Mouse (Mus musculus): ENCODE data around the gene Psg27. TPM values are rescaled to one million over a fixed set of nuclear protein-coding genes. Genes with fewer than 3 reads are reported as not detected.

The Psg27 gene
- not detected in 2 replicates for polyA plus RNA-seq (2015; fragmentation: Nextera tagmentation; extraction: Ambion mirVana)

DNA sequence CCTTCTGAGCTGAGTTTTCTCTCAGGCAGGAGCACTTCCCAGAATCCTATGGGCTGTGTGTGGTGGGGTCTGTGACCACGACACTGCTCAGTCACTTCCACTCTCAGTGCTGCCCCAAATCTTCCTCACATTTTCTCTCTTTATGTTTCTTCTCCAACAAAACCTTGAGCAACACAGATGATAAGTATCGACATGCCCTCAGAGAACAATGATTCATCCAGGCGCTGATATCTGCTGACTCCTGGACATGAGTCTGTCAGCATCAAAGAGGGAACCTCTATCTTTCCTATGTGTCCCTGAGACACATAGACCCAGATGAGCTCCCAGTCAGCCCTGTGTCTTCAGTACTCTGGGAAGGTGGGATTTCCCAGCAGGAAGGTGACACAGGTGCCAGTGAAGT is at the start of gene Psg27:
Gene Psg27, minus strand, starts transcription at position 101 of the 400 bp plus-strand sequence.

DNA sequence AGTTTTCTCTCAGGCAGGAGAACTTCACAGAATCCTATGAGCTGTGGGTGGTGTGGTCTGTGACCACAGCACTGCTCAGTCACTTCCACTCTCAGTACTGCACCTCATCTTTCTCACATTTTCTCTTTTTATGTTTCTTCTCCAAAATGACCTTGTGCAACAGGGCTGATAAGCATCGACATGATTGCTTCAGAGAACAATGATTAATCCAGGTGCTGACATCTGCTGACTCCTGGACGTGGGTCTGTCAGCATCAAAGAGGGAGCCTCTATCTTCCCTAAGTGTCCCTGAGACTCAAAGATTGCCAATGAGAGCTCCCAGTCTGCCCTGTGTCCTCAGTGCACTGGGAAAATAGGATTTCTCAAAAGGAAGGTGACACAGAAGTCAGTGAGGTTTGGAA is 49.3 kb upstream of the Psg27 start, which contains the start of gene Psg23:
Gene Psg23, minus strand, starts transcription at position 101 of the 400 bp plus-strand sequence.

GRCm38 (mm10) chr7:18532169-18532568 is 34.9 kb downstream of the Psg27 start, which contains the start of gene Psg25:
TSS of gene Psg25 (minus strand) at chr7:18532269.

Other genes starting within 250 kb of the Psg27 start
- not detected in 2 replicates for gene Psg18, start 212.3 kb downstream of the Psg27 start, polyA plus RNA-seq (2015; fragmentation: Nextera tagmentation; extraction: Ambion mirVana)
- gene Psg28, start 135.3 kb downstream of the Psg27 start, polyA plus RNA-seq (2015; fragmentation: Nextera tagmentation; extraction: Ambion mirVana) = not detected in 2 replicates
- gene Psg26, start 83.1 kb downstream of the Psg27 start, polyA plus RNA-seq (2015; fragmentation: Nextera tagmentation; extraction: Ambion mirVana) = not detected in 2 replicates
- not detected in 2 replicates for gene Psg25, start 35.0 kb downstream of the Psg27 start, polyA plus RNA-seq (2015; fragmentation: Nextera tagmentation; extraction: Ambion mirVana)
- not detected in 2 replicates for gene Psg23, start 49.2 kb upstream of the Psg27 start, polyA plus RNA-seq (2015; fragmentation: Nextera tagmentation; extraction: Ambion mirVana)
- not detected in 2 replicates for gene Psg21, start 89.4 kb upstream of the Psg27 start, polyA plus RNA-seq (2015; fragmentation: Nextera tagmentation; extraction: Ambion mirVana)
- not detected in 2 replicates for gene Psg20, start 118.9 kb upstream of the Psg27 start, polyA plus RNA-seq (2015; fragmentation: Nextera tagmentation; extraction: Ambion mirVana)
- 0.08 TPM in 1 of 2 replicates, not detected in the other for gene Psg22, start 150.8 kb upstream of the Psg27 start, polyA plus RNA-seq (2015; fragmentation: Nextera tagmentation; extraction: Ambion mirVana)
- not detected in 2 replicates for gene Psg19, start 231.2 kb upstream of the Psg27 start, polyA plus RNA-seq (2015; fragmentation: Nextera tagmentation; extraction: Ambion mirVana)

Measured in spleen, postnatal 0 days (tissue).